Mouse (Mus musculus) C2C12 (cell line): ENCODE data around the gene Thrap3.

ENCODE experiments used
- CTCF ChIP-seq: IDR thresholded peaks from one replicate; pipeline ENCODE4 v1.5.1; 2011; ENCODE audit not compliant: control insufficient read depth, insufficient read depth, insufficient read length
- MAX ChIP-seq: IDR thresholded peaks from one replicate; pipeline ENCODE4 v1.6.1; 2011; ENCODE audit warnings: mild to moderate bottlenecking, control low read depth
- MYOD1 ChIP-seq: IDR thresholded peaks from one replicate; pipeline ENCODE4 v1.6.1; 2011; ENCODE audit warnings: low read depth; ENCODE audit not compliant: control insufficient read depth, insufficient read length
- MYOG ChIP-seq: IDR thresholded peaks from one replicate; pipeline ENCODE4 v1.6.1; 2011; ENCODE audit not compliant: control insufficient read depth, insufficient read length; ENCODE audit errors: extremely low read depth
- USF1 ChIP-seq: IDR thresholded peaks from one replicate; pipeline ENCODE4 v1.6.1; 2011; ENCODE audit warnings: low read depth, mild to moderate bottlenecking, control low read depth, moderate library complexity

DNA sequence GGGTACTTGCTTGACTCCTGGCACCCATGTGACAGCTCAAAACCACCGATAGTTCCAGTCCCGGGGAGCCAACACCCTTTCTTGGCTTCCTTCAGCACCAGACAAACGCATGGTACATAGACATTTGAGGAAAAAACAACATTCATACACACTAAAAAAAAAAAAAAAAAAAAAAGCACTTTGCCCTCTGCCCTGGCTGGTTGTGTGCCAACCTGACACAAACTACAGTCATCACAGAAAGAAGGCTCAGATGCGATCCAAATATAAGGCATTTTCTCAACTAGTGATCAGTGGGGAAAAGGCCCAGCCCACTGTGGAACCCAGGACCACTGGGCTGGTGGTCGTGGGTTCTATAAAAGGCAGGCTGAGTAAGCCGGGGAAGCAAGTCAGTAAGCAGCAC lies 33.7 kb downstream of the Thrap3 start:
- no peak for TF ChIP-seq USF1
- TF ChIP-seq CTCF = no peak
- TF ChIP-seq MYOG = no peak
- no peak for TF ChIP-seq MYOD1
- no peak for TF ChIP-seq MAX
